Mouse (Mus musculus) heart, adult 2 months (tissue): ENCODE measurements around the gene Acss2.

Experiments used
- CTCF ChIP-seq: fragments of 200-600 bp; IDR thresholded peaks from 2 replicates; pipeline ENCODE4 v1.8.1; 2022; ENCODE audit warnings: antibody characterized with exemption, mild to moderate bottlenecking, moderate library complexity
- EP300 ChIP-seq: fragments of 200-500 bp; IDR thresholded peaks from 2 replicates; pipeline ENCODE4 v1.6.1; 2011; ENCODE audit warnings: low read depth, low read length, control low read depth; ENCODE audit not compliant: insufficient read depth
- POLR2A ChIP-seq: fragments of 200-500 bp; IDR thresholded peaks from 2 replicates; pipeline ENCODE4 v1.6.1; 2011; ENCODE audit warnings: mild to moderate bottlenecking, low read depth, low read length, control low read depth; ENCODE audit not compliant: insufficient read depth

- TF ChIP-seq CTCF = no peak
- TF ChIP-seq POLR2A = no peak
- TF ChIP-seq EP300 = no peak
Observed at GRCm38 (mm10) chr2:155628112-155628511, 110.4 kb downstream of the Acss2 start.
